Mouse (Mus musculus): Measurements from ENCODE around the gene Ephb2.

Ephb2 gene

DNA sequence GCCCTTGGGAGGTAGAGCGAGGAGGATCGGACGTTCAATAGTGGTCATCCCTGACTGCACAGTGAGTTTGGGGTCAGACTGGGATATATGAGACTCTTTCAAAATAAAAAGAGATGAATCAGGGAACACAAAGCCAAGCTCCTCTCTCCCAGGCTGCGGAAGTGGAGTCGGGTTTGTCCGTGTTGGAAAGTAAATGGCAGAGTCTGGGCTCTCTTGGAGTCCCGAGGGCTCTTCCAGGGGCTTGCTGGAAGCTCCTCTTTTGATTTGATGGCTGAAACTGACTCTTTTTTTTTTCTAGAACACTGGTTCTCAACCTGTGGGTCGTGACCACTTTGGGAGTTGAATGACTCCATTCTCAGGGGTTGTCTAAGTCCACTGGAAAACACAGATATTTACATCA, 185.5 kb downstream of the Ephb2 start:
- no peak for DNase-seq (ENCODE audit: low read depth)

DNA sequence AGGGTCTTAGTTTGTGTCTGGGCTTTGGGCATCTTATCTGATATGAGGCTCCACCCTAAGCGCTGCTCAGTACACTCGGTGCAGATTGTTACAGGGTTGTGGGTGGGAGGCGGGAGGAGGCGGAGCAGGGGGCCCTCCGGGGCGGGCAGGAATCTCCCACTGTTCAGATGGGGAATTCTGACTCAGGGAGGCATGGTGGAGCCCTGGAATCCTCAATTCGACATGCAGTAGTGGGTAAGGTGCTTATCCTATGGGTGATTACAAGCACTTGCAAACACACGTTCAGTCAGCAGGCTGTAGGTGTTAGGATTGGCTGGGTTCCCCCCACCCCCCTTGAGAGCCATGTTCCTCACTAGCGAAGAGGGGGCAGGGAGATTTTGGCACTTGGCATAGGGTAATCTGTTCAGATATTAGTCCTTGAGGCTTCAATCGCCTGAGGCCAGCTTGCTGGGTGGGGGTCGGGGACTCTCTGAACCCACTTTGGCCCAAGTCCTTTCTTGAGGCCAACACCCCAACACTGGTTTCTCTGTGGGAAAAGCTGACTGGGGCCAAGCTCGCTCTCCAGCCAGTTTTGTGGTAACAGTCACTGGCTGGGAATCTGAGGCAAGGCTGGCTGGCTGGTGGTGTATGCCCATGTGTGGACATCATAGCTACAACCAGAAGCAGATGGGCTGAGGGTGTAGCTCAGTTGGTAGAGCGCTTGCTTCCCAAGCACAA, 186.2 kb downstream of the Ephb2 start:
- DNase-seq (ENCODE audit: low read depth), result no peak

DNA sequence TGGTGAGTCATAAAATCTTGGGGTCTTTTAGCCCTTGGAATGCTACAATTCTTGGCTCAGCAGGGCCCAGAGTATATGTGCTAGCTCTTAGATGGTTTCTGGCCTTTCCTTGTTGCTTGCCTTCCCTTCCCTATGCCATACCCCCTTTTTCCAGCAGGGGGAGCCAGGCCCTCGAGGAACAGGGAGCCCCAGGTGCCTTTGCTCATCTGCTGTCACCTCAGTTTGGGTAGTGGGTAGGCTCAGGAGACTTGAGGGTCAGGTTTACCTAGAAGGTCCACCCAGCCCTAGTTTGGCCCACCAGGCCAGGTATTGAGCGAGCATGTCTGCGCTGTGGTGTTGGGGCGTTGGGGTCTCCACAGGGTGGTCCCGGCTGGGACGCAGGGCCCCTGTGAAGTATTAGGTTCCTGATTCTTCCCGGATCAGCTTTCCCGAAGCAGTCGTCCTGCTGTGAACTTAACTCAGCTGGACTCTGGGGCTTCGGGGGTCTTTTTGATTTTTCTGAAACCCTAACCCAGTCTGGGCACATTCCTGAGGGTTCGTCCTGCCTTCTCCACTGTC, 186.8 kb downstream of the Ephb2 start:
- peak; percentile 65 for DNase-seq (ENCODE audit: low read depth)

GRCm38 (mm10) chr4:136638890-136639289, 196.9 kb downstream of the Ephb2 start:
- DNase-seq (ENCODE audit: low read depth), result no peak

GRCm38 (mm10) chr4:136638230-136638750, 197.5 kb downstream of the Ephb2 start:
- no peak for DNase-seq (ENCODE audit: low read depth)

DNA sequence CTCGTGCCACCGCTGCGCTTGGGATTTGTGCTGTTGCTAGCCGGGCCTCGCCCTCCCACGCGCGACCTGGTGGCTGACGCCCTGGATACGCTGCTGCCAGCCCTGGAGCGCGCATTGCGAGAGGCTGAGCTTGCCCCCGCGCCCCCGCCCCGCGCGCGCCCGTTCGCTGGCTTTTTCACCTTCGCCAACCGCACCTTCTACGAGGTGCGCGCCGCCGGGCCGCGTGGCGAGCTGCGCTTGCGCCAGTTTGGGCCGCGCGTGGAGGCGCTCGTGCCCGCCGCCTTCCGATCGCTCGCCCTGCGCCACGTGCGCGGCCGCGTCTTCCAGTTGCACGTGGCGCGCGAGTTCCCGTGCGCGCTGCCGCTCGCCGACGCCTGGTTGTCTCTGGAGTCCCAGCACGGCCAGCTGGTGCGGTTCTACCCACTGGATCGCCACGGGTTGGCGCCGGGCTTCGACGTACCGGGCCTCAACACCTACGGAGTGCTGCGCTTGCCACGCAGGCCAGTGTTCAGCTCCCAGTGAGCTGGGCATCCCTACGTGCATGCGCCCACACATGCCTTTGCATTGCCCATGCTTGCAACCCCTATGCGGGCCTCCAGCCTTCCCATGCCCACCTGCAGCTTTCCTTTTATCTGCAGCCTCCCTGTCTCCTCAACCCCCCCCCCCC, 198.1 kb downstream of the Ephb2 start:
- no peak for DNase-seq (ENCODE audit: low read depth)

- DNase-seq (ENCODE audit: low read depth), result no peak
Measured at GRCm38 (mm10) chr4:136636983-136637562, 198.7 kb downstream of the Ephb2 start.

GRCm38 (mm10) chr4:136636511-136636910, 199.3 kb downstream of the Ephb2 start:
- DNase-seq (ENCODE audit: low read depth), result no peak

GRCm38 (mm10) chr4:136635995-136636394, 199.8 kb downstream of the Ephb2 start:
- no peak for DNase-seq (ENCODE audit: low read depth)

DNA sequence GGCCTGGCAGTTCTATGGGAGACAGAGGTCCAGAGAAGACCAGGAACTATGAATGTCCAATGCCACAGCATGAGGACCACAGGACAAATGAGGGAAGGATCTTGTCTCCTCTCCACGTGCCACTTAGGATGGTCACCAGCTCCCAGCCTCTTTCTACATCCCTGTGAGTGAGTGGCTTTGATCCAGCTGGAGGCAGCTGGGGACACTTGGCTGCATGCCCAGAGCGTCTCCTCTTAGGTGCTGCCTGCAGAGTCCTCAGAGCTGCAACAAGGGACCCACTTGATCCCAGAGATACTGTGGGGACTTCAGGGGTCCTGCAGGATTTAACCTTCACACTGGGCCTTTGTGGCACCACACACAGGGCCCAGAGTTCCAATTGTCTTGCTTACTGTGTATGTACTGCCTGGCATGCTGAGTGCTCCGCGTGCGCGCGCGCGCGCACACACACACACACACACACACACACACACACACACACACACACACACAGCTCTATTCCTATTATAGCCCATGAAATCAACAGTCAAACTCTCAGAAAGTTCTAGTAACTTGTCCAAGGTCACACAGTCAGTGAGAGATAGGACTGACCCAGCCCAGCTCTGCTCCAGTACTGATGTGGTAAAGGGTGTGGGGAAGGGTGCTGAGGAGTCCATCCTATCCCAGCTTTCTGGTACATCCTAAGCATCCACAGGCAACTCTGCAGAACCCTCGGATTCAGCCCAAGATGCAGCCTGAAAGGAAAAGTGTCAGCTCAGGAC, 204.4 kb downstream of the Ephb2 start:
- no peak for DNase-seq (ENCODE audit: low read depth)

DNA sequence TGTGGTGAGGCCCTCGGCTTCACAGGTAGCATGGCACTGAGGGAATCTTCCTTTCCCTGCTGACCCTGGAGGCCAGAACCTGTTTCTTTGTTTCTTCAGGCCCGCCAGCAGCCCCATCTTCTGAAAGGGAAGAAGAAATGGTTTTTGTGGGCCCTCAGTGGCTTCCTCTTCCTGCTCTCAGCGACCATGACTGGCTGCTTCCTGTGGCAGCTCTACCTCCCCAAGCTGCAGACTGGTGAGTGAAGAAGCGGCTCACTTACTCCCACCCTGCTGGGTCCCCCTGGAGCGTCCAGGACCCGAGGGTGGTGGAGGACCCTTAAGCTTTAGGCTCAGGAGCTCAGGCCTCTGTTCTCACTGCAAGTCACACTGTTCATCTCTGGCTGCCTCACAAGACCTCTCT, 209.2 kb downstream of the Ephb2 start:
- no peak for DNase-seq (ENCODE audit: low read depth)

DNA sequence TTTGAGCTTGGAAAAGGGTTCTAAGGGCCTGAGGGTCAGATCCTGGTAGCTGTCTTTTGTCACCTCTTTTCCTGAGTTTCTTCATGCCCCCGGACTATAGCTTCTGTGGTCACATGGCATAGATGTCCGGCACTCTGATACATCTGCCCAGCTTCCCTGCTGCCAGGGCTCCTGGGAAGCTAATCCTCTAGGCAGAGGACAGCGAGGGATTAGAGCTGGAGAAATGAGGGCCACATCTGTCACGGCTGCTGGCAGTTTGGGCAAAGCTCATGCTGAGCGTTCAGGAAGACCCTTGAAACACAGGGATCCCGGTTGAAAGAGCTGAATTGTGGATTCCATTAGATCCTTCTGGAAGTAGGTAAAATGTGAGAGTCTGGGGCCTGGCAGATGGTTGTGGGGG, 213.4 kb downstream of the Ephb2 start, which contains the start of gene Lactbl1:
TSS of gene Lactbl1 (plus strand) at position 234 of the 400 bp plus-strand sequence.
- DNase-seq (ENCODE audit: low read depth), result no peak

GRCm38 (mm10) chr4:136621956-136622355, 213.8 kb downstream of the Ephb2 start:
- DNase-seq (ENCODE audit: low read depth), result no peak

DNA sequence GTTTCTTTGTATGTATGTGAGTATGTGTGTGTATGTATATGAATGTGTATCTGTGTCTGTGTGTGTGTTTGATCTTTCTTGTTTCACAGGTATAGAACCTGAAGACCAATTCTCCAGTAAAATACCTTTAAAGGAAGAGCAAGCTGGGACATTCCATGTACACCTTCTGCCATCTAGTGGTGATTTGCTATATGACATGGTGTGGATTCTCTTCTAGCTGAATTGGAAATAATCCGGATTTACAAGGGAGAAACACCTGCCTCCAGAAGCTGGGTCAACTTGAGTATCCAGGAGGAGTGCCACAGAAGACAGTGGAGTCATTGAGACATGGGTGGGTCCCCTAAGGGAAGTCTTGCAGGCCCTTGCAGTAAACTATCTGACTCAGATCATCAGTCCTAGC, 214.5 kb downstream of the Ephb2 start:
- peak; percentile 40 for DNase-seq (ENCODE audit: low read depth)

DNA sequence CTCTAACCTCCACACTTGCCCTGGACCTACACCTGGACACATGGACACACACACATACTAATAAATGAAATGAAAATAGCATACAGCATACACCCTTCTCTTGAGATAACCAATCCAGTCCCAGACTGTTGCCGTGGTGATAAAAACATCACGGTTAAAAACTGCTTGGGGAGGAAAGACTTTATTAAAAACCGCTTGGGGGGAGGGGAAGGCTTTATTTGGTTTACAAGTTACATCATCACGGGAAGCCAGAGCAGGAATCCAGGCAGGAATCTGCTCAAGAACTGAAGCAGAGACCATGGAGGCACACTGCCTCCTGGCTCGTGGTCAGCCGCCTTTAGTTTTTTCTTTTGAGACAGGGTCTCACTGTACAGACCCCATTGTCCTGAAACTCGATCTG, 222.1 kb downstream of the Ephb2 start:
- DNase-seq (ENCODE audit: low read depth), result no peak

- no peak for DNase-seq (ENCODE audit: low read depth)
Measured at GRCm38 (mm10) chr4:136610387-136610856, 225.4 kb downstream of the Ephb2 start, which contains the start of gene Tex46. Gene Tex46 (plus strand): TSS chr4:136610437.

- no peak for DNase-seq (ENCODE audit: low read depth)
Measured at GRCm38 (mm10) chr4:136605756-136606485, 229.9 kb downstream of the Ephb2 start.

- peak; percentile 86 for DNase-seq (ENCODE audit: low read depth)
Measured at GRCm38 (mm10) chr4:136602568-136602967, 233.2 kb downstream of the Ephb2 start, which contains the start of gene Kdm1a. Gene Kdm1a (minus strand): TSS chr4:136602723.

DNA sequence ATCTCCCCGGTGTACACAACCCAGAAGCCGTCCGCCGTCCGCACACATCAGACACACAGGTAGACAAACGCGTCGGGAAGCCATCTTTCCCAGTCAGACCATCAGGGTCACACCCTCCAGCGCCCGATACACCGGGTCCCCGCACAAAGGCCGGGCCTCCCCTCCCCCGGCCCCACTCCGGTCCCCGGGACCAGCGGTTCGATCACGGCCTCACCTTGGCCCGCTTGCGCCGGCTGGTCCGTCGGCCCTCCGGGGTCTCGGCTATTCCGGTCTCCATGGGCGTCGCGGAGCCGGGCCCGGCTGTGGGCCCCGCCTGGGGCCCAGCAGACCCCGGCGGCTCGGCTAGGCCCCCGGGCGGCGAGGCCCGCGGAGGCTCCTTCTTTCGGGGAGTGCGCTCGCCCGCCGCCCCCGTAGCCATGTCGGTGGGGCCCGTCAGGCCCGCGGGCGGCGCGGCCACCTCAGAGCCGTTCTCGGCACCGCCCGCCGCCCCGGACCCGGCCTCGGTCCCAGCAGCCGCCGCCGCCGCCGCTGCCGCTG, 233.7 kb downstream of the Ephb2 start:
- DNase-seq (ENCODE audit: low read depth), result no peak

DNA sequence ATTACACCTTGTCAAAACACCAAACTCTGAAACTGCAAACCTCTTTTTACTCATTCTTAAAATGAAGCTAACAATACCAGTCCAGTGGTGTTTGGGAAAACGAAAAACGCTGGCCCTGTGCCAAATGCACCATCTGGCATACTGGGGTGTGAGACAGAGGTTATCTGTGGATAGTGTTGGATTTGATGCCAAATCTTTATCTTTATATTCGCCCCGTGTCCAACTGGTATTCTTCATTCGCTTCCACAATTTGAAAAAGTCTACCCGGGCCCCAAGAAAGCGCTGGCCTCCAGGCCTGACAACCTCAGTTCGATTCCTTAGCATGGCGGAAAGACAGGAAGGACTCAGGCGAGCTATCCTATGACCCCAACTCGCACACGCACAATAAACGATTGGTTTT, 234.3 kb downstream of the Ephb2 start:
- no peak for DNase-seq (ENCODE audit: low read depth)

DNA sequence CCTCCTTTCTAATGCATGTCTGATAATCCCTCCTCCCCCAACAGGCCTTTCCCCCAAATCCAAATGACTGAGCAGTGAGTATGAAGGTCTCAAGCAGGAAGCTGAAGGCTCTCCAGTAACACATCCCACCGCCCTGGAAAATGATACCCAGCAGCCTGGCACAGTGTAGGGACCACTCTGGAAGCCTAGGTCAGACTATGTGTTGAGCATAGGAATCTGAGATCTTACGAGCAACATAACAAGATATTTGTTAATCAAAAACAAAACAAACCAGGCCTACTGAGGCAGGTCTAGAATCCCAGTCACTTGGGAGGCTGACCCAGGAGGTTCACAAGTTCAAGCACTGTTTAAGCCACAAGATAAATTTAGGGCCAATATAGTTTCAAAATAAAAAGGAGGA, 235.3 kb downstream of the Ephb2 start:
- DNase-seq (ENCODE audit: low read depth), result no peak

Data from c-Kit-positive CD71-positive TER-119-negative erythroid progenitor cells, embryonic 14.5 days (primary cell).